Mouse (Mus musculus) MEL (cell line): ENCODE data around the gene Usp49. TPM values are rescaled to one million over a fixed set of nuclear protein-coding genes. Genes with fewer than 3 reads are reported as not detected.
A peak's percentile ranks its signal among the peaks of the same experiment; 100 is the strongest.

ENCODE experiments used
- DNase-seq: peaks from one replicate; pipeline ENCODE4 v3.0.0; 2011; ENCODE audit warnings: low read depth, low spot score
- H3K27ac ChIP-seq: 2 replicates; pipeline ENCODE4 v1.5.1; 2012; ENCODE audit warnings: low read depth, mild to moderate bottlenecking, control low read depth, low read length, moderate library complexity; ENCODE audit not compliant: control insufficient read depth
- H3K27me3 ChIP-seq, 2 experiments: fragments of 150-350 bp in 1 of 2; sonication (generic) in 1 of 2; 2 replicates each; pipeline ENCODE4 v1.6.1; 2012; ENCODE audit warnings: low read length in 2 of 2, mild to moderate bottlenecking in 2 of 2, improper control_type of control experiment in 1 of 2, moderate library complexity in 1 of 2; ENCODE audit not compliant: insufficient read depth in 2 of 2, control insufficient read depth in 1 of 2
- H3K36me3 ChIP-seq, 2 experiments: 2 replicates each; pipeline ENCODE4 v1.6.1; 2012 to 2014; ENCODE audit warnings: low read length in 2 of 2, improper control_type of control experiment in 1 of 2, inconsistent platforms in 1 of 2, mild to moderate bottlenecking in 1 of 2; ENCODE audit not compliant: insufficient read depth in 2 of 2, control insufficient read depth in 1 of 2
- H3K4me1 ChIP-seq, 2 experiments: fragments of 150-350 bp in 1 of 2; sonication (generic) in 1 of 2; 2 replicates each; pipeline ENCODE4 v1.6.1; 2012; ENCODE audit warnings: low read length in 2 of 2, improper control_type of control experiment in 1 of 2, mild to moderate bottlenecking in 1 of 2; ENCODE audit not compliant: insufficient read depth in 2 of 2, control insufficient read depth in 1 of 2
- H3K4me3 ChIP-seq, 2 experiments: fragments of 150-350 bp in 1 of 2; sonication (generic) in 1 of 2; 2 replicates each; pipeline ENCODE4 v1.5.1; 2012; ENCODE audit warnings: low read depth in 2 of 2, low read length in 2 of 2, mild to moderate bottlenecking in 2 of 2, moderate library complexity in 2 of 2, control low read depth in 1 of 2, improper control_type of control experiment in 1 of 2; ENCODE audit not compliant: control insufficient read depth in 1 of 2, insufficient read depth in 1 of 2
- H3K79me2 ChIP-seq: 2 replicates; pipeline ENCODE4 v1.6.1; 2012; ENCODE audit warnings: mild to moderate bottlenecking, low read length, moderate library complexity; ENCODE audit not compliant: control insufficient read depth, poor library complexity, insufficient read depth
- H3K9ac ChIP-seq: 2 replicates; pipeline ENCODE4 v1.6.1; 2012; ENCODE audit warnings: low read depth, mild to moderate bottlenecking, control low read depth, low read length, moderate library complexity; ENCODE audit not compliant: control insufficient read depth, poor library complexity, severe bottlenecking
- H3K9me3 ChIP-seq: fragments of 150-350 bp; sonication (generic); replicated peaks from 2 replicates; pipeline ENCODE4 v1.6.1; 2012; ENCODE audit warnings: mild to moderate bottlenecking, low read length, improper control_type of control experiment, moderate library complexity; ENCODE audit not compliant: insufficient read depth
- CHD2 ChIP-seq: IDR thresholded peaks from 2 replicates; pipeline ENCODE4 v1.6.1; 2011; ENCODE audit warnings: low read length, improper control_type of control experiment
- CTCF ChIP-seq, 3 experiments: IDR thresholded peaks in 2 of 3; conservative IDR thresholded peaks in 1 of 3; 2 replicates each; pipeline ENCODE4 v1.5.1; 2011 to 2012; ENCODE audit warnings: low read length in 3 of 3, low read depth in 2 of 3, mild to moderate bottlenecking in 2 of 3, improper control_type of control experiment in 1 of 3, inconsistent platforms in 1 of 3, mixed read lengths in 1 of 3, moderate library complexity in 1 of 3; ENCODE audit not compliant: control insufficient read depth in 1 of 3, insufficient read depth in 1 of 3, poor library complexity in 1 of 3, severe bottlenecking in 1 of 3
- EP300 ChIP-seq, 2 experiments: IDR thresholded peaks; 2 replicates each; pipeline ENCODE4 v1.6.1; 2011; ENCODE audit warnings: improper control_type of control experiment in 2 of 2, low read length in 2 of 2, low read depth in 1 of 2, mild to moderate bottlenecking in 1 of 2
- HCFC1 ChIP-seq: IDR thresholded peaks from 2 replicates; pipeline ENCODE4 v1.6.1; 2012; ENCODE audit warnings: low read depth, mild to moderate bottlenecking, inconsistent platforms, low read length, improper control_type of control experiment, moderate library complexity
- JUND ChIP-seq: IDR thresholded peaks from 2 replicates; pipeline ENCODE4 v1.6.1; 2011; ENCODE audit warnings: low read depth, mild to moderate bottlenecking, improper control_type of control experiment, low read length
- MAFK ChIP-seq: IDR thresholded peaks from 2 replicates; pipeline ENCODE4 v1.6.1; 2011; ENCODE audit warnings: low read depth, mild to moderate bottlenecking, low read length, improper control_type of control experiment, borderline replicate concordance
- MXI1 ChIP-seq: IDR thresholded peaks from 2 replicates; pipeline ENCODE4 v1.6.1; 2011; ENCODE audit warnings: mild to moderate bottlenecking, low read depth, low read length, improper control_type of control experiment
- MYB ChIP-seq: IDR thresholded peaks from 2 replicates; pipeline ENCODE4 v1.6.1; 2011; ENCODE audit warnings: mild to moderate bottlenecking, low read depth, low read length, improper control_type of control experiment
- MYC ChIP-seq: IDR thresholded peaks from 2 replicates; pipeline ENCODE4 v1.6.1; 2011; ENCODE audit warnings: low read depth, mild to moderate bottlenecking, low read length, improper control_type of control experiment, moderate library complexity
- POLR2A ChIP-seq, 2 experiments: IDR thresholded peaks; 2 replicates each; pipeline ENCODE4 v1.6.1; 2011 to 2012; ENCODE audit warnings: low read length in 2 of 2, mild to moderate bottlenecking in 2 of 2, control low read depth in 1 of 2, improper control_type of control experiment in 1 of 2, low read depth in 1 of 2, moderate library complexity in 1 of 2; ENCODE audit not compliant: control insufficient read depth in 1 of 2, insufficient read depth in 1 of 2, poor library complexity in 1 of 2
- RAD21 ChIP-seq: IDR thresholded peaks from 2 replicates; pipeline ENCODE4 v1.6.1; 2011; ENCODE audit warnings: mild to moderate bottlenecking, low read depth, low read length, improper control_type of control experiment
- TCF12 ChIP-seq: IDR thresholded peaks from 2 replicates; pipeline ENCODE4 v1.6.1; 2014; ENCODE audit warnings: low read depth, mild to moderate bottlenecking, inconsistent platforms, low read length, improper control_type of control experiment, moderate library complexity
- USF1 ChIP-seq: IDR thresholded peaks from 2 replicates; pipeline ENCODE4 v1.6.1; 2014; ENCODE audit warnings: low read depth, mild to moderate bottlenecking, inconsistent platforms, low read length, improper control_type of control experiment, moderate library complexity
- polyA plus RNA-seq, 2 experiments: library from polyadenylated mRNA; stranded (reverse) in 1 of 2; unstranded in 1 of 2; fragments of >175 nt in 1 of 2; fragments of >200 nt in 1 of 2; gene quantifications; 2 replicates each; pipeline versions ENCODE4 v1.2.1 to v1.2.4; 2012; ENCODE audit warnings: low replicate concordance in 2 of 2, low read depth in 1 of 2; ENCODE audit not compliant: insufficient read length in 2 of 2, insufficient read depth in 1 of 2, missing spikeins in 1 of 2
- total RNA-seq: library from RNA; depleted of rRNA; stranded (reverse); fragments of 300-350 nt; gene quantifications from 2 replicates; pipeline ENCODE4 v1.2.3, GENCODE M21; 2012

The Usp49 gene
- total and polyA plus RNA-seq, 3 experiments = 5.2 to 16.1 TPM; not detected in 1

- TF ChIP-seq USF1 (no peak), HCFC1 (peak; percentile 97), MAFK (no peak), TCF12 (no peak)
These were observed 19.4 kb upstream of the Usp49 start, which contains the start of the genes Bysl, Med20 and Gm20517 (continued) for GRCm38 (mm10) chr17:47610849-47611660.

- no peaks in the 10 kb centered on the region for H3K27me3 ChIP-seq
- no peaks in the 10 kb centered on the region for H3K9me3 ChIP-seq
- peak overlapping the region; percentile 84 for H3K9ac ChIP-seq
- peak overlapping the region; percentile 63 for H3K27ac ChIP-seq
- H3K4me1 ChIP-seq = peaks cover 7 to 38% of the 10 kb centered on the region in 2 experiments
- H3K79me2 ChIP-seq = peaks cover 83% of the 10 kb centered on the region
- TF ChIP-seq POLR2A (IDR thresholded peaks at IDR 0.05; ENCODE audit: control insufficient read depth in 1 of 2, insufficient read depth in 1 of 2, low read depth in 1 of 2, low read length in 2 of 2, poor library complexity in 1 of 2) = peak in 1 of 2 experiments; percentile 60; a peak in 2 of 4 replicates
- TF ChIP-seq MYB = no peak
- no peak for TF ChIP-seq MYC
- no peak for TF ChIP-seq CTCF (IDR thresholded peaks at IDR 0.05 in 2 of 3, conservative IDR thresholded peaks at IDR 0.05 in 1 of 3; ENCODE audit: control insufficient read depth in 1 of 3, insufficient read depth in 1 of 3, low read depth in 2 of 3, low read length in 3 of 3, poor library complexity in 1 of 3, severe bottlenecking in 1 of 3)
- TF ChIP-seq CHD2 = no peak
- no peak for TF ChIP-seq MXI1
- 0 out of 2 replicates have a peak, but pooled peaks have one; percentile 1 for TF ChIP-seq JUND
- 0 out of 4 replicates have a peak, but pooled peaks of 1 of the 2 experiments have one; percentile 1 for TF ChIP-seq EP300 (IDR thresholded peaks at IDR 0.05; ENCODE audit: low read depth in 1 of 2, low read length in 2 of 2)
- H3K4me3 ChIP-seq = peak overlapping the region; percentile 77 to 84
- peaks cover 8 to 42% of the 10 kb centered on the region in 2 experiments for H3K36me3 ChIP-seq
- DNase-seq = no peak
These were observed 18.9 kb upstream of the Usp49 start for GRCm38 (mm10) chr17:47611661-47611982.

GRCm38 (mm10) chr17:47614018-47614417, 16.5 kb upstream of the Usp49 start:
- no peak overlapping the region for H3K9ac ChIP-seq
- no peaks in the 10 kb centered on the region for H3K9me3 ChIP-seq
- H3K4me1 ChIP-seq = peaks cover 20 to 53% of the 10 kb centered on the region in 2 experiments
- H3K36me3 ChIP-seq = peaks cover 4 to 55% of the 10 kb centered on the region in 2 experiments
- H3K27me3 ChIP-seq = no peaks in the 10 kb centered on the region
- TF ChIP-seq MAFK (no peak), CTCF (IDR thresholded peaks at IDR 0.05 in 2 of 3, conservative IDR thresholded peaks at IDR 0.05 in 1 of 3; ENCODE audit: control insufficient read depth in 1 of 3, insufficient read depth in 1 of 3, low read depth in 2 of 3, low read length in 3 of 3, poor library complexity in 1 of 3, severe bottlenecking in 1 of 3) (peak; percentile 58 to 78 (median 74)), RAD21 (peak; percentile 0; the same call in 1 of the 2 replicates)
- H3K4me3 ChIP-seq = no peak overlapping the region
- DNase-seq = peak; percentile 63
- H3K27ac ChIP-seq = no peak overlapping the region
- H3K79me2 ChIP-seq = peaks cover 67% of the 10 kb centered on the region
